Mouse (Mus musculus): Measurements from ENCODE around the gene Itsn1. TPM values are rescaled to one million over a fixed set of nuclear protein-coding genes. Genes with fewer than 3 reads are reported as not detected.

Gene Itsn1
- total and polyA plus RNA-seq, 2 experiments from 2014 or later = 11.9 to 64.7 TPM

DNA sequence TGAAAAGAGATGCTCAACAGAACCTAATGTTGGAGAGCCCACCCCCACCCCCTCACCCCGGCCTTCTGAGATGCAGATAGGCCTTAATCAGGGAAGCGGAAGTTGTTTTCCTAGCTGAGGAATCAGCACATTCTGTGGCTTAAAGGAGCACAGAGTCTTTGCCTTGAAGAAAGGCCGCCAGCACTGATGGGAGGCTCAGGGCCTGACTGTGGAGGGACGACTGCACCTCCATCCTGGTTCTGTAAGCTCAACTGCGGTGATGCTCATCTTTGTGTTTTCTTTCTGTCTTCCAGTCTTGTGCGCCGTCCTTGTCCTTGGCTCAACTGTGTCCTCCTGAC, 11.8 kb downstream of the Itsn1 start:
- DNase-seq (ENCODE audit: low spot score) = no peak
- TF ChIP-seq CTCF (IDR thresholded peaks at IDR 0.05; ENCODE audit: low read depth) = no peak
- no peak for TF ChIP-seq EP300 (IDR thresholded peaks at IDR 0.05; ENCODE audit: low read depth)
- no peak for ATAC-seq (ENCODE audit: insufficient read depth, low read depth)
- WGBS = 52% methylated on average over 7 of the region's 7 CpGs
- Histone ChIP-seq H3K36me3 (replicated peaks; ENCODE audit: control insufficient read depth, insufficient read depth, low read length) (no peaks in the 10 kb centered on the region), H3K4me2 (ENCODE audit: low read depth, low read length) (no peak overlapping the region), H3K4me3 (ENCODE audit: low read depth, low read length) (no peak overlapping the region), H3K9ac (replicated peaks; ENCODE audit: low read depth, low read length) (no peak overlapping the region), H3K4me1 (ENCODE audit: control insufficient read depth, insufficient read depth) (peaks cover 39% of the 10 kb centered on the region), H3K27me3 (ENCODE audit: control insufficient read depth, insufficient read depth, low read length) (no peaks in the 10 kb centered on the region), H3K9me3 (replicated peaks; ENCODE audit: control insufficient read depth, low read length) (no peaks in the 10 kb centered on the region), H3K27ac (ENCODE audit: low read depth) (peak overlapping the region; percentile 36)

DNA sequence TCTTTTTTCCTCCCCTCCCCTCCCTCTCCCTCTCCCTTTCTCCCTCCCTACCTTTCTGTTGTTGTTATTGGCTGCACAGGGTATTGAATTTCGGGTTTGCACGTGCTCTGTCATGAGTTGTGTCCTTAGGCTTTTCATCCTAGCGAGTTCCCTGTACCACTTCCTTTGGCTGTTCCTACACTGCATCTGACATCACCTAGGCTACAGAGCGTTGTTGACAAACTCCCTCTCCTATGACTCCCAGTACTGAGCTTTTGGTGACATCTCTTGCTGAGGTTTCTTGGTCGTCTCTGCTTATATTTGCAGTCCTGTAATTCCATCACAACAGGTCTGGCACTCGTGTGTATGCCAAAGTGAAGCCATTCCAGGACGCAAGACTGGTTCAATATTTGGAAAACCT, 14.0 kb downstream of the Itsn1 start:
- Histone ChIP-seq H3K9me3 (replicated peaks; ENCODE audit: control insufficient read depth, low read length) (no peaks in the 10 kb centered on the region), H3K9ac (replicated peaks; ENCODE audit: low read depth, low read length) (no peak overlapping the region), H3K4me2 (ENCODE audit: low read depth, low read length) (no peak overlapping the region), H3K4me1 (ENCODE audit: control insufficient read depth, insufficient read depth) (peaks cover 31% of the 10 kb centered on the region), H3K36me3 (replicated peaks; ENCODE audit: control insufficient read depth, insufficient read depth, low read length) (no peaks in the 10 kb centered on the region), H3K27ac (ENCODE audit: low read depth) (no peak overlapping the region), H3K27me3 (ENCODE audit: control insufficient read depth, insufficient read depth, low read length) (no peaks in the 10 kb centered on the region), H3K4me3 (ENCODE audit: low read depth, low read length) (no peak overlapping the region)
- ATAC-seq (ENCODE audit: insufficient read depth, low read depth) = no peak
- no peak for DNase-seq (ENCODE audit: low spot score)
- 78% methylated on average over 7 of the region's 7 CpGs for WGBS
- TF ChIP-seq EP300 (IDR thresholded peaks at IDR 0.05; ENCODE audit: low read depth) (no peak), CTCF (IDR thresholded peaks at IDR 0.05; ENCODE audit: low read depth) (no peak)

DNA sequence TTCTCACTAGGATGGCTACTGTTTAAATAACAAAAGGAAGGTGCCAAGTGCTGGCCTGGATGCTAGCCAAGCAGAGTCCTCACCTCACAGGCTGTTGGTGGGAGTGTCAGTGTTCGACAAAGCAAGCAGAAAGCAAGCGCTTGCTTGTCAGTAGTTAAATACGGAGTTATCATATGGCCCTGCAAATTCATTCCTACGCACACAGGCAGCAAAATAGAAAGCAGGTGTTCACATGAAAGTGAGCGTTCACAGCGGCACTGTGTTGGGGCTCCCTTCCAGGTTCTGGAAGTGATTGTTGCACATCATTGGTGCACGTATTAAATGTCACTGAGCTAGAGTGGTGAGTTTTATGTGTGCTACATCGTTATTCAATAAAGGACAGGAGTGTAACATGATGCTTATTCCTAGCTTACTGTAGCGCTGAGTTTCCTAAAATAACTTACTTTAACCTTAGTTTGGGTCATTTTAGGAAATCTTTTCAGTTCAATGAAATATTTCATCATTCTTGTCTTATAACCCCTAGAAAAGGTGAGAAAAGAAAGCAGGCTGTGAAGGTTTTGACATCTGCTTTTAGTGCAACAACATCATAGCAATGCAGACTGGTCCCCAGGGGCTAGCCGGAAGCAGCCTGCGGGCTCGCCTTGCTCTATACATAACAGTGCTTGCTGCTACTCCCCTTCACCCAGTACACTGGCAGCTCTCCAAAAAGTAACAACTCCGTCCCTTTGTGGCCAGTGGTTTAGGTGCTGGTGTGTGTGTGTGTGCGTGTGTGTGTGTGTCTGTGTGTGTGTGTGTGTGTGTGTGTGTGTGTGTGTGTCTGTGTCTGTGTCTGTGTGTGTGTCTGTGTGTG, 17.2 kb downstream of the Itsn1 start:
- Histone ChIP-seq H3K27me3 (ENCODE audit: control insufficient read depth, insufficient read depth, low read length) (no peaks in the 10 kb centered on the region), H3K36me3 (replicated peaks; ENCODE audit: control insufficient read depth, insufficient read depth, low read length) (no peaks in the 10 kb centered on the region), H3K27ac (ENCODE audit: low read depth) (0 out of 2 replicates have a peak overlapping the region, but pooled peaks have one; percentile 0), H3K9me3 (replicated peaks; ENCODE audit: control insufficient read depth, low read length) (no peaks in the 10 kb centered on the region), H3K4me3 (ENCODE audit: low read depth, low read length) (no peak overlapping the region), H3K4me1 (ENCODE audit: control insufficient read depth, insufficient read depth) (peaks cover 13% of the 10 kb centered on the region), H3K9ac (replicated peaks; ENCODE audit: low read depth, low read length) (no peak overlapping the region), H3K4me2 (ENCODE audit: low read depth, low read length) (peak overlapping the region; percentile 44)
- ATAC-seq (ENCODE audit: insufficient read depth, low read depth) = peak; percentile 75
- TF ChIP-seq CTCF (IDR thresholded peaks at IDR 0.05; ENCODE audit: low read depth) = no peak
- no peak for TF ChIP-seq EP300 (IDR thresholded peaks at IDR 0.05; ENCODE audit: low read depth)
- 15% methylated on average over 14 of the region's 14 CpGs for WGBS
- DNase-seq (ENCODE audit: low spot score) = peak; percentile 72

DNA sequence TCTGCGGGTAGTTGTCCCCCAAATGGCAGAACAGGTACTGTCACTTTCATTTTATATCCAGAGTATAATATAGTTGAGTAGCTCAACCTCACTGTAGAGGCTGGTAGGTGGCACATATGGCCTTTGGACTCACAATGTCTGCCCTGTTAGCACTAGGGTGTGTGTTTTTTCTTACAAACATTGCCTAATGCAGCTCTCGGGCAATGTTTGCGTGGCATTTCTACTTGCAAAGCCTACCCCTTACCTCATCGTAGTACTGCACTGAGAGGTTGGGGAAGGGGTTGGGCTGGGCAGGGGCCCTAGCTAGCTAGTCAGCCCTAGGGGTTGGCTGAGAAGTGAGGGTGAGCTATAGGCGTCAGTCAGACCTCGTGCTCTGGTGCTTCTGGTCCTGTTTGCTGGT, 18.5 kb downstream of the Itsn1 start:
- Histone ChIP-seq H3K27me3 (ENCODE audit: control insufficient read depth, insufficient read depth, low read length) (no peaks in the 10 kb centered on the region), H3K4me3 (ENCODE audit: low read depth, low read length) (no peak overlapping the region), H3K9ac (replicated peaks; ENCODE audit: low read depth, low read length) (no peak overlapping the region), H3K4me1 (ENCODE audit: control insufficient read depth, insufficient read depth) (peaks cover 13% of the 10 kb centered on the region), H3K9me3 (replicated peaks; ENCODE audit: control insufficient read depth, low read length) (no peaks in the 10 kb centered on the region), H3K36me3 (replicated peaks; ENCODE audit: control insufficient read depth, insufficient read depth, low read length) (no peaks in the 10 kb centered on the region), H3K4me2 (ENCODE audit: low read depth, low read length) (no peak overlapping the region), H3K27ac (ENCODE audit: low read depth) (no peak overlapping the region)
- DNase-seq (ENCODE audit: low spot score) = no peak
- no peak for TF ChIP-seq EP300 (IDR thresholded peaks at IDR 0.05; ENCODE audit: low read depth)
- WGBS = 81% methylated on average over 6 of the region's 6 CpGs
- ATAC-seq (ENCODE audit: insufficient read depth, low read depth) = no peak

DNA sequence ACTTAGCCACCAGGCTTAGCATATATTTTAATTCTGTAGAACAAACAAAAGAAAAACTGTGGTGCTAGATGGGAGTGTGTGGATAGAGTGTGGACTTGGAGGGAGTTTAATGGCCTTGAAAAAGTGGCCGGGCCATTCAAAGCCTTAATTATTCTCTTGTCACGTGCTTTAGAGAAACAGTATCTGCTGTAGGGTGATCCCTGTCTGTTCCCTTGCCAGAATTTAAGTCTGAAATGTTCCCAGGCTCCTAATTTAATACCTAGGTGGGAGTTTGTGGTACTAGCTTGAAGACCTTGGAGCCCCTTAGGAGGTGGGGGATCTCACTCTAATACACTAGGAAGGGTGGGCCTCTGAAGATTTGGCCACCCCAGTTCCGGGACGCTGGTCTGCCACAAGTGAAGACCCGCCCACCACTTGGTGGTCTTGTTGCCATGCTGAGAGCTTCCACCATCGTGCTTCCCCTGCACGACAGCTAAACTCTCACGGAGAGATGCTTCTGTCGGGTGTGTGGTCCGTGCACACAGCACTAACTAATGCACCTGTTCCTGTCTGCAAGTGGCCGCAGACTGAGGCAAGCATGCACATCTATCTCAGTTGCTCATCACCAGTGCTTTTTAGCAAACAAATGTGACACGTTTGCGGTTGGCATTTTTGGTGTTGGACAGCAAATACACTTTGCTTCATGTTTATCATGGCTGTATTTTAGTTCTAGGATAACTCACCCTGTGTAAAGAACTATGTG, 22.7 kb downstream of the Itsn1 start:
- Histone ChIP-seq H3K27me3 (ENCODE audit: control insufficient read depth, insufficient read depth, low read length) (no peaks in the 10 kb centered on the region), H3K27ac (ENCODE audit: low read depth) (no peak overlapping the region), H3K4me3 (ENCODE audit: low read depth, low read length) (no peak overlapping the region), H3K4me1 (ENCODE audit: control insufficient read depth, insufficient read depth) (peaks cover 6% of the 10 kb centered on the region), H3K9ac (replicated peaks; ENCODE audit: low read depth, low read length) (no peak overlapping the region), H3K4me2 (ENCODE audit: low read depth, low read length) (no peak overlapping the region), H3K9me3 (replicated peaks; ENCODE audit: control insufficient read depth, low read length) (no peaks in the 10 kb centered on the region), H3K36me3 (replicated peaks; ENCODE audit: control insufficient read depth, insufficient read depth, low read length) (no peaks in the 10 kb centered on the region)
- ATAC-seq (ENCODE audit: insufficient read depth, low read depth) (no peak), DNase-seq (ENCODE audit: low spot score) (no peak)
- TF ChIP-seq EP300 (IDR thresholded peaks at IDR 0.05; ENCODE audit: low read depth) (no peak), CTCF (IDR thresholded peaks at IDR 0.05; ENCODE audit: low read depth) (no peak)
- 76% methylated on average over 13 of the region's 13 CpGs for WGBS

All from heart, postnatal 0 days (tissue).